Mouse (Mus musculus): ENCODE data around the gene Bpifb2.
A peak's percentile ranks its signal among the peaks of the same experiment; 100 is the strongest.

Bpifb2 gene

DNA sequence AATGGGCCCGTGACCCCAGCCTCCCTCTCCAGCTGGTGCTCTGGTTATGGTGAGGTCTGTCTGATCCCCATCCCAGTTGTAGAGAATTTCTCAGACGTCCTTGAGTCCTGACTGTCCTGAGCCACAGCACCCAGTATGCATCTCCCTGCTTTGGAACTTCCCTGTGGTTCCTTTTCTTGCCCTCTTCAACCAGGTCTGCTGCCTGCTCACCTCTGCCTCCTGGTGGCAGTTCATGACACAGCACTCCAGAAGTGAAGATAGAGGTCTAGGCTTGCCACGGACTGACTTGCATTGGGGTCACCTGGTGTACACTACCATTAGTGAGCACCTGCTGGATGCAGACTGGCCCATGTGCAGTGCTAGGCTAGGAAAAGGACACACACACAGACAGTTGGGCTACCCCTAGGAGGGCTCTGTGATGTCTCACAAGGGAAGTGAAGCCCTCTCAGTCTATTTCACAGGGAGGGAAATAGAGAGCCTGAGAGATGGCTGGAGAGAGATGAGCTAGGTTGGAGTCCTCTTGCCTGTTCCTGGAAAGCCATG lies 55.1 kb downstream of the Bpifb2 start:
- DNase-seq (ENCODE audit: inconsistent age in 2 of 2, low spot score in 1 of 2): peak; percentile 60 to 89

DNA sequence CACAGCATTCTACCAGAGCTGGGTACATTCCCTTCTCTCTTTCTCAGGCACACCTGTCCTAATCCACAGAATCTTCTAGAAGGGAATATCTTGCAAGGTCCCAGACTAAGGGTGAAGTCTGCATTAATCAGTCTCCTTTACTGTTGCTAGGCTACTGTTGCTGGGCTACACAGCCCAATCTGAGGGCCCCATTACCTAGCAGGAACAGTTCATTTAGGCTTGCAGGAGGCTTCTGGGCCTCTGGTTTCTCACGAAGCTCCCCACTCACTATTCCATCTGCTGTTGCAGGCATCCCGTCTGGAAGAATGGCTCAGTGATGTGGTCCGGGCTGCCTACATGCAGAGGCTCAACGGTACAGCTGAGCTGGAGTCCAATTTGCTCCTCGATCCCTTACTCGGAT lies 56.3 kb downstream of the Bpifb2 start:
- DNase-seq (ENCODE audit: inconsistent age in 2 of 2, low spot score in 1 of 2): no peak

DNA sequence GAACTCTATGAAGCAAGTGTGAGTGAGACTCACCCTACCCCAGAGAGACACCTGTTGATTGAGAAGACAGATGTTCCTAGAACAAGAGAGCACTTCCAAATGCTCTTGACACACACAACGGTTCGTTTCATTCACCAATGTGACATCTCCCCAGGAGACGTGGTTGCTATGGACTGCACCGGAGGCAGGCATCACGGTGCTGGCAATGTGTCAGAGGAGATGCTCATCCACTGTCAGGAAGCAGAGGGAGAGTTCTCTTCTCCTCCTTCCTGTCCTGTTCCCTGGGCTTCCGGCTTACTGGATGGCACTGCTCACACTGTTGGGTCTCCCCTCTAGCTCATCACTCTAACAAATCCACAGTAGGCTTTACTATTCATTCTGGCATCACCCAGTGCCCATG lies 58.5 kb downstream of the Bpifb2 start:
- no peak for DNase-seq (ENCODE audit: inconsistent age in 2 of 2, low spot score in 1 of 2)

DNA sequence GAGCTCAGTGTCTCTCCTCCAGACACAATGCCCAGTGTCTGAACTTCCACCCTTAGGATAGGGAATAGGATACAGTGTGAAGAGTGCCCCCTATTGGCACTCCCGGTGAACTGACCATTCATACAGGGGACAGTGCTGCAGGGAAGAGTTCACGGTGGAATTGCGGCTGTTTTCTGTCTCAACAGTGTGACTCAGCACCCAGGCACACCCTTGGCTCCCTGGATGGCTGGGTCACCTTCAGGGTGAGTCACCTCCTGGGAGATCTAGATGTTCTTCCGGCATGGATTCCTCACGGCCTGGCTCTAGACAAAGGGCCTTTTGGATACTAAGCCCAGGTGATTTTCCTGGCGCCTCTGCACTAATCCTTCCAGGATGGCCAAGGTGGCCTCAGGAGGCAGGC lies 60.5 kb downstream of the Bpifb2 start:
- peak; percentile 50 to 78 for DNase-seq (ENCODE audit: inconsistent age in 2 of 2, low spot score in 1 of 2)

DNA sequence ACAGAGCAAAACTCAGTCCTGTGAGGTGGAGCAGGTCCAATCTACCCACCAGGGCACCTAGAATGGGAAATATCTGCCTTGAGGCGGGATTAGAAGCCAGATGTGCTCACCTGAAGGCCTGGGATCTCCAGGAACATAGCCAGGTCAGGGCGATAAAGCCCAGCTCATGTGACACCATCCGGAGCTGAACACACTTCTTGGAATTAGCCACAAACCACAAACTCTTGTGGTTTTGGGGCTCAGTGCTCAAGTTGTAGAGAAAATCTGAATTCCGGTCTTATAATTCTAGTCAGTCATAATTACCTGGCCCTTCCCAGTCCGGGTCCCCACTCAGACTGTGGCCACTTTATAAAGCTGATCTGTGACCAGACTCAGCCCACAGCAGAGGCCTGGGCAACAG lies 63.0 kb downstream of the Bpifb2 start, which contains the start of gene Bpifb4:
Bpifb4 (plus strand) TSS at position 370 of the 400 bp plus-strand sequence.
- no peak for DNase-seq (ENCODE audit: inconsistent age in 2 of 2, low spot score in 1 of 2)

DNA sequence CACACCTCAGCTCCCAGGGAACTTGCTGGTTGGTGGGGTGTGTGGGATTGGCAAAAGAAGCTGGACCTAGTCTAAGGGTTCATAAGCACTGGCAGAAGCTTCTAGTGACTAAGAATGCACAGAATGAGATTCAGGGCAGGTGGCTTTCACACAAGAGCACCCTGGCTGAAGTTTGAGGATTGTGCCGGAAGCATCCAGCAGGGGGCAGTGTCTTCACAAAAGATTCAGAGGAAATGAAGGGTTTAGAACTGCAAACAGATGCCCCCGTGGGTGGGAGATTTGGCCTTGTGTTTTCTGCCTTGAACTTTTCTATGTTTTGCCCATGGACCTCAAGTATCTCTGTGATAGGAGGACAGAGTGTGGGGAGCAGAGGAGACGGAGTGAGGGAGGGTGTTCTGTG lies 68.7 kb downstream of the Bpifb2 start:
- peak; percentile 32 to 86 for DNase-seq (ENCODE audit: inconsistent age in 2 of 2, low spot score in 1 of 2)

DNA sequence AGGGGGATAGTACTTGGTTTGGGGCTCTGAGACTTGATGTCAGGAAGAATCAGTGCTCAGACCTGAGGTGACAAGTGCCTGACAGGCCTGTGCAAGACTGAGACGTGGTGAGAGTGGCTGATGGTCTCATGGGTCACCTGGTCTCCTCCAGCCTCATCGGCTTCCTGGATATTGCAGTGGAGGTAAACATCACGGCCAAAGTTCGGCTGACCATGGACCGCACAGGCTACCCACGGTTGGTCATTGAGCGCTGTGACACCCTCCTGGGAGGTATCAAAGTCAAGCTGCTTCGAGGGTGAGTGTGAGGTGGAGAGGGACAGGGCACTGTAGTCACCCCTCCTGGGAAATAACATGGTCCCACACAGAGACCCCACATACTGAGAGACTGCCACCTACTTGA lies 69.7 kb downstream of the Bpifb2 start:
- no peak for DNase-seq (ENCODE audit: inconsistent age in 2 of 2, low spot score in 1 of 2)
